Mouse (Mus musculus) fibroblast of lung, adult 2 months (primary cell): ENCODE data around the gene Vwa7.
"Not testable (repeated sequence)": the region's sequence is repeated elsewhere in the genome, so short reads cannot be mapped to it uniquely, and the experiment has no call there.

ENCODE experiments used
- DNase-seq: peaks from one replicate; pipeline ENCODE4 v3.0.0-alpha.2; 2011; ENCODE audit warnings: low read depth

Vwa7 gene

DNA sequence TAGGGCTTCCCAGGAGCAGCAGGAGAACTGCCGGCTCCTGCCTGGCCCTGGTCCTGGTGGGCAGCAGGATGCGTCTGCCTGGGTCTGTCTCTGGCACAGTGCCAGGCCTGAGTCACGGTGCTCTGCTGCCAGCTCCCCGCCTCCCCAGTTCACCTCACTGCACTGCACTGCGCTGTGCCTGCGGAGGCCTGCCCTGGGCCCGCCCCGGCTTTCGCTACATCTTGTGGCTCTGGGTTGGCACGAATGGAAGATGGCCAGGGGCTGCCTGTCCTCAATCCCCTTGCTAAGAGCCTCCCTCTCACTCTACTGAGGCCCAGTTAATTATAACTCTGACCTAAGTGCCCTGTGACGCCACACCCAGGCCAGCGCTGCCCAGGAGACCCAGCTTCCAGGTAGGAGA, at the start of gene Vwa7:
Gene Vwa7 (plus strand): TSS at position 204 of the 400 bp plus-strand sequence.
- DNase-seq = no peak

DNA sequence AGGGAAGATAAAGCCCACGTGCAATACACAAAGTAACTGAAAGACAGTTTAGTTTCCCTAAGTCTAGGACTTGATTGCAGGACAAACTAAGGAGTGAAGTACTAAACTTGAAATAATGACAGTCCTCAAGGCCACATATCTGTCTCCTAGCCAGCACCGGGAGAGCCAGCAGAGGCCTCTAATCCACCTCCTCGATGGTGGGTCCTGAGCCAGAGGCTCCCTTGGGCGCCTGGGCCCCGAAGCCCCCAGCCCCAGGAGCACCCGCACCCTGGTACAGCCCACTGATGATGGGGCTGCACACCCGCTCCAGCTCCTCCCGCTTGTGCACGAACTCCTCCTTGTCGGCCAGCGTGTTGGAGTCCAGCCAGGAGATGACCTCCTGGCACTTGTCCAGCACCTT, 46.6 kb upstream of the Vwa7 start, which contains the start of gene Gm20481:
Gene Gm20481 (plus strand): TSS at position 91 of the 400 bp plus-strand sequence.
- not testable (repeated sequence) for DNase-seq

DNA sequence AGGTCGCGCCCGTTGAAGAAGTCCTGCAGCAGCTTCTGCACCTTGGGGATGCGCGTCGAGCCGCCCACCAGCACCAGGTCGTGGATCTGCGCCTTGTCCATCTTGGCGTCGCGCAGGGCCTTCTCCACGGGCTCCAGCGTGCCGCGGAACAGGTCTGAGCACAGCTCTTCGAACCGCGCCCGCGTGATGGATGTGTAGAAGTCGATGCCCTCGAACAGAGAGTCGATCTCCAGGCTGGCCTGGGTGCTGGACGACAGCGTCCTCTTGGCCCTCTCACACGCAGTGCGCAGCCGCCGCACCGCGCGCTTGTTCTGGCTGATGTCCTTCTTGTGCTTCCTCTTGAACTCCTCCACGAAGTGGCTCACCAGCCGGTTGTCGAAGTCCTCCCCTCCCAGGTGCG, 45.5 kb upstream of the Vwa7 start:
- not testable (repeated sequence) for DNase-seq

DNA sequence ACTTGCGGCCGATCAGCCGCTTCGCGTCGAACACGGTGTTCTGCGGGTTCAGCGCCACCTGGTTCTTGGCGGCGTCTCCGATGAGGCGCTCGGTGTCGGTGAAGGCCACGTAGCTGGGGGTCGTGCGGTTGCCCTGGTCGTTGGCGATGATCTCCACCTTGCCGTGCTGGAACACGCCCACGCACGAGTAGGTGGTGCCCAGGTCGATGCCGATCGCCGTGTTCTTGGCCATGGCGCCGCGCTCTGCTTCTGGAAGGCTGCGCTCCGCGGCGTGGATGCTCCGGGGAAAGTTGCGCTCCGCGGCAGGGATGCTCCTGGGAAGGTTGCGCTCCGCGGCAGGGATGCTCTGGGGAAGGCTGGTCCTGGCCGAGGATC, 44.7 kb upstream of the Vwa7 start:
- not testable (repeated sequence) for DNase-seq

DNA sequence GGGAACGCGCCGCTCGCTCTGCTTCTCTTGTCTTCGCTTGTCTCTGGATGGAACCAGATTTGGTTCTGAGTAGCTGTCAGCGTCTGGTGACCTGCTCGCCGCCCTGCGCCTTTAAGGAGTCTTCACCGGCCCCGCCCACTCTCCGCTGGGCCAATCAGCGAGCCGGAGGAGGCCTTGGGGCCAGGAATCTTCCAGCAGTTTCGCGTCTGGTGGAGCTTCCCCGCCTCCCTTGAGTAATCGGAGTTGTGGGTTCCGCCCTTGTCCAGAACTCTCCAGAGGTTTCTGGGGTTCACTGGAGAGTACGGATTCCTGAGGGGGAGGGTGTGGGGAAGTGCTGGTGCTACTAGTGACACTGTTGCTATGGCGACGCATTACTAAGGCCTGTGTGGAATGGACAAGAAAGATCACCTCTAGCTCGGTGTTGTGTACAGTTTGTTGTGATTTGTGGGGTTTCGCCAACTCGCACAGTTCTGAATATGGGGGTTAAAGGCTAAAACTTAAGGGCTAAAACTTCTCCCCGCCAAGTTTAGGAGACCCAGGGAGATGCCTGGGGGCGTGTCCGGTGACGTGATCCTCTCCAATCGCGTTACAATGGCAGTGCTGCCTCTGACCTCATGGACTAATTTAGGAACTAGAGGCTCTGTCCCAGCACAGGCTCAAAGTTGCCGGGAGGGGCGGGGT, 44.2 kb upstream of the Vwa7 start, which contains the start of the genes Hspa1a and Hspa1l:
Gene Hspa1a (minus strand): TSS at position 88 of the 681 bp plus-strand sequence.
Gene Hspa1l (plus strand): TSS at position 635 of the 681 bp plus-strand sequence.
- not testable (repeated sequence) for DNase-seq

DNA sequence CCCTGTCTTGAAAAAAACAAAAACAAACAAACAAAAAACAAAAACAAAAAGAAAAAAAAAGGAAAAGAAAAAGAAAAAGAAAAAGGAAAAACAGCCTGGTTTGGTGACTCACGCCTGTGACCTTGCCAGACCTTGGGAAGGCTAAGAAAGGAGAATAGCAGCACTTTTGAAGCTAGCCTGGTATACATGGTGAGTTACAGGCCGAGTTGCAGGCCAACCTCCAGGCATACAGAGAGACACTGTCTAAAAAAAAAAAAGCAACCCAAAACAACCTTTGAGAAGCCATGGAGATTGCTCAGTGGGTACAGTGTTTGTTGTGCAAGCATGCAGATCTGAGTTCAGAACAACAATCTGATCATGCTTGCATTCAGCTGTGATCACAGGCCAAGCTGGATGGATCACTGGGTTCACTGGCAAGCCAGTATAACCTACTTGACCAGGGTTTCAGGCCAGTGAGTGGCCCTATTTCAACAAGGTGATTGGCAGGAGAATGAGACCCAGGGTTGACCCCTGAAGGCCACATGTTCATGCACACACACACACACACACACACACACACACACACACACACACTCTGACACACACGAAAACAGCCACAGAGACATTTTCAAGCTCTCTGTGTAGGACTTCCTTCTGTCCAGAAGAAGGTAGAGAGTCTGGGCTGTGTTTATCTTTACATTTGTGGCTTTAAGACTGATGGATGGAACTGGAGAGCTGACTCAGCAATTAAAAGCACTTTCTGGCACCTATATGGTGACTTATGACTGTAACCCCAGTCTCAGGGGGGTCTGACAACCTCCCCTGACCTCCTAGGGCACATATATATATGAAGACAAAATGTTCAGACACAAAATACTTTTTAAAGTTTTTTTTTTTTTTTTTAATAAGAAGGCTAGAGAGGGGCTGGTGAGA, 40.5 kb upstream of the Vwa7 start:
- DNase-seq = no peak

DNA sequence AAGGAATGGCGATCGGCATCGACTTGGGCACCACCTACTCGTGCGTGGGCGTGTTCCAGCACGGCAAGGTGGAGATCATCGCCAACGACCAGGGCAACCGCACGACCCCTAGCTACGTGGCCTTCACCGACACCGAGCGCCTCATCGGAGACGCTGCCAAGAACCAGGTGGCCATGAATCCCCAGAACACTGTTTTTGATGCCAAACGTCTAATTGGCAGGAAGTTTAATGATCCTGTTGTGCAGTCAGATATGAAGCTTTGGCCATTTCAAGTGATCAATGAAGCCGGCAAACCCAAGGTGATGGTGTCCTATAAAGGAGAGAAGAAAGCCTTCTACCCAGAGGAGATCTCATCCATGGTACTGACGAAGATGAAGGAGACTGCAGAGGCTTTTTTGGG, 39.4 kb upstream of the Vwa7 start:
- DNase-seq = no peak

DNA sequence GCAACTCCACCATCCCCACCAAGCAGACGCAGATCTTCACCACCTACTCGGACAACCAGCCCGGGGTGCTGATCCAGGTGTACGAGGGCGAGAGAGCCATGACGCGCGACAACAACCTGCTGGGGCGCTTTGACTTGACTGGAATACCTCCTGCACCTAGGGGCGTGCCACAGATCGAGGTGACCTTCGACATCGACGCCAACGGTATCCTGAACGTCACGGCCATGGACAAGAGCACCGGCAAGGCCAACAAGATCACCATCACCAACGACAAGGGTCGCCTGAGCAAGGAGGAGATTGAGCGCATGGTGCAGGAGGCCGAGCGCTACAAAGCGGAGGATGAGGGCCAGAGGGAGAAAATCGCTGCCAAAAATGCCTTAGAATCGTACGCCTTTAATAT, 38.1 kb upstream of the Vwa7 start:
- no peak for DNase-seq

DNA sequence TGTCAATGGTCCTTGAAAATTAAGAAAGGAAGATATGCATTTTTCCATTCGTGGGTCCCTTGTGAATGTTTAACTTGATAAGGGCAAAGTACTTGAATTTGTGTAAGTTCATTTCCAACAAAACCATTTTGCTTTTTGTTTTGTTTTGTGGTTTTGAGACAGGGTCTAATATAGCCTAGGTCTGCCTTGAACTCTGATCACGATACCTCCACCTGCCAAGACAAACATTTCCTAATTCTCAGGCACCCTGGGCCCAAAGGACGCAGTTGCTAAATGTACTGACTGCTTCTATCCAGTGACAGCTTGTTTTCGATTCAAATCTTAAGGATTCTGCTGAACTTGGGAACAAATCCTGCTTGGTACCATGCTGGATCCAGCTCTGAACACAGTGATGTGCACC, 36.7 kb upstream of the Vwa7 start:
- no peak for DNase-seq

DNA sequence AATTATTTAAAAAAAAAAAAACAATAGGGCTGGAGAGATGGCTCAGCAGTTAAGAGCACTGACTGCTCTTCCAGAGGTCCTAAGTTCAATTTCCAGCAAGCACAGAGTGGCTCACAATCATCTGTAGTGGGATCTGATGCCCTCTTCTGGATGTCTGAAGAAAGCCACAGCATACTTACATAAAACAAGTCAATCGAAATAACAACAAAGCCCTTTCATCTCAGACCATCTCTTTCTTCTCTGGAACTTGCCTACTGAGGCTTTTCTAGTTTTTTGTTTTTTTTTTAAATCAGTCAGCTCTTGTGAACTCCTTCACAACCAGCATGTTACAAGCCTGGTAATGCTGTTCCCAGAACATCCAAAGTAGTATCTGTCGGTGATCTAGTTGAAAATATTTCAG, 35.7 kb upstream of the Vwa7 start:
- no peak for DNase-seq

DNA sequence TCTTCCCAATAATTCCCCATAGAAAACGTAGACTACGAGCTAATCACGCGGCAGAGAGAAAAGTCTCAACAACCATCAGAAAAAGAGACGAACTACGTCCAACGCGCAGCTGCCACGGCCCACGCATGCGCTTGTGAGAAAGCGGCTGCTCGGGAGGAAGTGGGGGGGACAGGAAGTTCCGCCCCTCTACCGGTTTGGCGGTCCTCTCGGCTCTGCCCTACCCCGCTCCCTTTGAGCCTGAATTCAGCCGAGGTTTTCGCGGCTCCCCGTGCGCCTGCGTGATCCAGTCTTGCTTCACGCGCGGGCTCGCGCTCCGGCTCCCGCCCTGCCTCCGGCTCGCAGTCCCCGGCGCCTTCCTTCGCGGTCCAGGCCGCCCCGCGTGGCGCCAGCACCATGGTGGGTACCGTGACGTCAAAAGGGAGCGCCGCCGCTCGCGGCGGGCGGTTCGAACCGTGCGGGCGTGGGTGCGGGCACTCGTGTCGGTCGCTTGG, 34.6 kb upstream of the Vwa7 start, which contains the start of gene Lsm2:
Gene Lsm2 (plus strand): TSS at position 173 of the 491 bp plus-strand sequence.
- DNase-seq = peak; percentile 79

DNA sequence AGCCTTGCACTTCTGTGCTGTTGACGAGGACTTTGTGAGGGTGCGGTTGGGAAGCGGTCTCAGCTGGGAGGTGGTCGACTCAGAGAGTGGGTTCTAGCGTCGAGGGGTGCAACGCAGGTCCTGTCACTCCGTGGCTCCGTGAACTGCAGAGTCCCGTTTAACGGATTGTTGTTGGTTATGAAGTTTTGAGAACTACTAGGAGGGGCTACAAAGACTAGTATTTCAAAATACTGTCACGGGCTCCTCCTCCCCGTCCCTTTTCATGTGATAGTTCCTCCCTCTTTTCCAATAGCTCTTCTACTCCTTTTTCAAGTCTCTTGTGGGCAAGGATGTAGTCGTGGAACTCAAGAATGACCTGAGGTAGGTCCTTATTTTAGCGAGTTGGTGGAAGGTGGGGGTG, 34.1 kb upstream of the Vwa7 start:
- DNase-seq = no peak

DNA sequence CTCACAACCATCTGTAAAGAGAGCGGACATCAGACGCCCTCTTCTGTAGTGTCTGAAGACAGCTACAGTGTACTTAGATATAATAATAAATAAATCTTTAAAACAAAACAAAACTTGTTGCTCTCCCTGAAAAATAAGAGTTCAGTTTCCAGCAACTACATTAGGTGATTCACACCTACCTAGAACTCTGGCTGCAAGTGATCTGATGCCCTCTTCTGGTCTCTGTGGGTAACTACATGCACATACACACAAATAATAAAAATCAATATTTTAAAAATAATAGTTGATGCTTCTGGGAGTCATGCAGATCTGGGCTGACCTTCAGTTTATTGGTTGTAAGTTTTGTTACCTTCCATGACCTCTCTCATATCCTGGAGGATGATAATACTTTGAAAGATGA, 32.2 kb upstream of the Vwa7 start:
- DNase-seq = no peak

DNA sequence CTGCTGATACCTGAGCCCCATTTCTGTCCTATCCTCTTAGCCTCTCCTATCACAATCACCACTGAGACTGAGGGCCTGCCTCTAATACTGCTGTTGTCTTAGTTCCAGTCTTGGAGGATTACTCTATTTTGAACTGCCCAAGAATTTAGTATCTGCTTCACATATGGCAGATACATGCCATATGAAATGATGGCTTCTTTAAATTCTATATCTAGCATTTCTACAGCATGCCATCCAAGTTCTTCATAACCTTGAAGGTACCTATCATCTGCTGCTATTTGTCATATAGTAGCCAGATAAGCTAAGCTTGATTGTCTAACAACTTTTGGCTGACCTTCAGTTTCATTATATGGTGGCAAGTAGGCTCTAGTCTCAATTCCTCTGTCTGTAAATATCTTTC, 21.6 kb upstream of the Vwa7 start:
- no peak for DNase-seq

DNA sequence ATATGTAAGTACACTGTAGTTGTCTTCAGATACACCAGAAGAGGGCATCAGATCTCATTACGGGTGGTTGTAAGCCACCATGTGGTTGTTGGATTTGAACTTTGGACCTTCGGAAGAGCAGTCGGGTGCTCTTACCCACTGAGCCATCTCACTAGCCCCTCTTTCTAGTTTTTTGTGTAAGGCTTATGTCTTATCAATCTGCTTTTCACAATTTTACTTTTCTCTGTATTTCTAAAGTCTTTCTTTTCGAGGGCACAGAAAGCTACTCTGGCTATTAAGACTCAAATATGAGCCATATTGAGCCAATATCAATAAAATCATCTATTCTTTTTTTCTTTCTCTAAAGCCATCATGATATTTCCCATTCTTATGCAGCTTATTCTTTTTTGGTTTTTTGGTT, 21.2 kb upstream of the Vwa7 start:
- not testable (repeated sequence) for DNase-seq

DNA sequence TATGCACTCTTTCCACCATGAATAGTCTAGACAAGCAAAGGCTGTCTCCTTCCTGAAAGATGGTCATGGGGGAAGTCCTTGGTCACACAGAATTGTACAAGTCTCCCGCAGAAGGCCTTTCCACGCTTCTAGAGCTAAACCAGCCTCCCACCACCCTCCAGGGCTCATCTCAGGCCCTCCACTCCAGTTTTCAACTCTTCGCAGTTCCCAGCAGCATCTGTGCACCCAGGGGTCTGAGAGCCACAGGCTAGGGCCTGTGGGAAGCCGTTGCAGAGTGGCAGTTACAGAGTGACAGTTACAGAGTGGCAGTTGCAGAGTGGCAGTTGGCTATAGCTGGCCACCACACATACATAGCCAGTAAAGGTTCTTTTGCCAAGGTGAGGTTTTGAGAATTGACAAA, 20.5 kb upstream of the Vwa7 start:
- DNase-seq = not testable (repeated sequence)

DNA sequence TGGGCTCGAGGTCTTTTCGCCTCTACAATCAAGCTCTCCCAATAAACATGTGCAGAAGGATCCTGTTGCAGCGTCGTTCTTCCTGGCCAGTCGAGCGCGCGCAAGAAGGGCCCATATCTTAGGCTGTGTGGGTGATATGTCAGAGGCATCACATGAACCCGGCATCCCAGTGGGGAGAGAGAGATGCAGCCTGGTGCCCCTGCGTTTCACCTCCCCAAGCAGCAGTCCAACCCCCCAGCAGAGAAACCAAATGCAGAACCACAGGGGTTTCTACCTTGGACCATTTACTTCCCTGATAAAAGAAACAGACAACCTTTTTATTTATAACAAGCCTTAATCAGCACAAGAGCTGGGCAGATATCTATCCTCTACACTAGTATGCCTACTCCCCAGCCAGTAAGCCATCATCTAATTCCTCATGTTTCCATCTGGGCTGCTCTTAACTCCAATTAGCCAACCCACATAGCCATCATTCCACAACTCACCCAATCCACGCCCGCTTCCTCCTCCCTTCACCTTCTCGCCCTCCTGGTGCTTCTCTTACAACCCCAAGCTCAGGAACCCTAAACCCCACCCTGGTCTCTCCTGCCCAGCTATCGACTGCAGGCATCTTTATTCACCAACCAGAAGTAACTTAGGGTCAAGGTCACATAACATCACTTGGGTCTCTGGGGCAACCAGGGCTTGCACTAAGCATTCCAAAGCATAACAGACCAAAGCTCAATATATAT, 19.8 kb upstream of the Vwa7 start:
- no peak for DNase-seq

DNA sequence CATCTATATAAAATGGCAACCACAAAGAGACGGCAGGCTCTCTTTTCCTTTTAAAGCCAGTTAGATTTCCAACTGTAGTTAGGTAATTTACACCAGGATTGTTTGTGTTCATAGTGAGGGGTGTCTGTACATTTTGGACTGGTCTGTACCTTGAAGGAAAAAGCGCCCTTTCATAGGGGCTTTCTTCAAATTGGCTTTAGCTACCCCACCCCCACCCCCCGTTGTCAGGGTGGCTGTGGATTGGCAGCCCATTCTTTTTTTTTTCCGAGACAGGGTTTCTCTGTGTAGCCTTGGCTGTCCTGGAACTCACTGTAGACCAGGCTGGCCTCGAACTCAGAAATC, 19.3 kb upstream of the Vwa7 start:
- DNase-seq = no peak

DNA sequence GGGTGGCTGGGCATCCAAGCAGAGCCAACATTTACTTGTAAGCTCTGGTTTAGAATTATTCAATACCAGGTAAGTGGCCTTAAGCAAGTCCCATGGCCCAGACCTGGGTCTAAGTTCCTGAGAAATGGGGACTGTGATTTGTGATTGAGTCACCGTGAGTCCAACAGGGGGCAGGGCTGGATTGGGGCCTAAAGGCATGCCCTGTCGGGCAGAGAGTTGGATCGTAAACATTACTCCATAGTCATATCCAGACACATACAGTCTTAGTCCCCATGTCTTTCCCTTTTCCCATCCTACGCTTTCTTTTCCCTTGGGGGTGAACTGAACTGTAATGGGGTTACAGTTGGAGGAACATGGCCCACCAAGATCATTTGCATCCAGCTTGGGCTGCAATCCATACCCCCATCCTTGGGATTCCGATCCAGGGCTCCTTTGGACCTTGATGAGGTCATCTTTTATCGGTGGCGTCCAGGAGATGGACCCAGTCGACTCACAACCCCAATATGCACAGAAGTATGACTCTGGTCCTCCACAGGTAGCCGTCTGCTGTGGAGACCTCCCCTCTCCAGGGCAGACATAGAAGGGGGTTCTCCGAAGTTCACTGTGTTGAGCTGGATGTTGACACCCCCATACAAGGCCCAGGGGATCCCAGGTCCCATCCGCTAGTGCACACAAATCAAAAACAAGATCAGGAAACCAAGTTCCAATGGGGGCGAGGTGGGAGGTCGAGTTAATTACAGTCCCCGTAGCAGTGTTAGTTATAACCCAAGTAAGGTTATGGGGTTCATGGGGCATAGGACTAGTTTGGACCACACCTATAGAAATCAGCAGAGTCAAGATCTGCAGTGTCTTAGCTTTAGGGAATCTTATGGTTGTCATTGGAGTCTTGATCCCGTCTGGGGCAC, 17.6 kb upstream of the Vwa7 start:
- no peak for DNase-seq

DNA sequence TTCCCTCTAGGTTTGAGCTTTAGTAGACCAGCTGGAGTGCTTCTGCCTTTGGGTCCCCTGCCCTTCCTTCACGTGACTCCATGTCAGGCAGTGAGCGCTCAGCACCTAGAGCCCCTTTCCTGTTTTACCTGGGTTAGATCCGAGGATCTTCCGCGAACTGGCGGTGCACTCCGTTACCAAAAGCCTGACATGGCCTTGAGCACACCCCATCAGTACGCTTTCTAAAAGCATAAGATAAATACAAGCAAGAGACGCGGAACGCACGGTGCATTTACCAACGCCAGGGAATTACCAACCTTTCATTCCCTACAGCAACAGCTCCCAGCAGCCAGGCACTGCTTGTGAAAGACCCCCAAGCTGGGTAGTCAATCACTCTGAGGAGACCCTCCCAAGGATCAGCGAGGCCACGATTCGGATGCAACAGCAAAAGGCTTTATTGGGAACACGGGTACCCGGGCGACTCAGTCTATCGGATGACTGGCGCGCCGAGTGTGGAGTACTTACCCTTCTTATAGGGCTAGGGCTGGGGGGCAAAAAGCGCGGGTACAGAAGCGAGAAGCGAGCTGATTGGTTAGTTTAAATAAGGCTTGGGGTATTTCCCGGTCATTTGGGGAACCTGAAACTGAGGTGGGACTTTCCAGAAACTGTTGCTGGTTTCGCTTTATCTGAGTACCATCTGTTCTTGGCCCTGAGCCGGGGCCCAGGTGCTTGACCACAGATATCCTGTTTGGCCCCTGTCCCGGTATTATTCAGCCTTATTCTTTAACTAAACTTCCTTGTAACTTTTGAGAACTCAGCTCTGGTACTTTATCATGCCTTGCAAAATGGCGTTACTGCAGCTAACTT, 16.3 kb upstream of the Vwa7 start:
- DNase-seq = not testable (repeated sequence)
